5 mouse cellular contexts compared by ENCODE assay signal in genomic region chr15:77934968-77935367, GRCm38 (mm10).
"Had no signal": no experiment of that assay in that cellular context is flagged by ENCODE, and none has a peak within 500 bp of the region (broad histone marks: within the 10 kb centered on the region; RNA-seq: fewer than 3 reads in every experiment).

No protein-coding gene starts in this region.

- H3K9ac ChIP-seq: limb, embryonic 13.5 days; liver, embryonic 14.5 days; midbrain, embryonic 13.5 days; stomach, embryonic 15.5 days had no signal

- H3K27me3 ChIP-seq: limb, embryonic 13.5 days had no signal

- DNase-seq: lung, adult 18-20 months had no signal

- H3K4me2 ChIP-seq: limb, embryonic 13.5 days; midbrain, embryonic 13.5 days; stomach, embryonic 15.5 days had no signal

- H3K9me3 ChIP-seq: limb, embryonic 13.5 days; midbrain, embryonic 13.5 days; stomach, embryonic 15.5 days had no signal

- H3K4me3 ChIP-seq: limb, embryonic 13.5 days; midbrain, embryonic 13.5 days; stomach, embryonic 15.5 days had no signal

- H3K36me3 ChIP-seq: limb, embryonic 13.5 days; midbrain, embryonic 13.5 days; stomach, embryonic 15.5 days had no signal

- H3K27ac ChIP-seq: limb, embryonic 13.5 days; liver, embryonic 14.5 days; midbrain, embryonic 13.5 days; stomach, embryonic 15.5 days had no signal
